Mouse (Mus musculus): ENCODE measurements around the gene Slc19a1. TPM values are rescaled to one million over a fixed set of nuclear protein-coding genes. Genes with fewer than 3 reads are reported as not detected.

The Slc19a1 gene
- total RNA-seq, 2 experiments from 2014 or later = 21.1 to 21.6 TPM

- Histone ChIP-seq H3K4me3 (no peak overlapping the region), H3K27ac (no peak overlapping the region)
- DNase-seq (ENCODE audit: low spot score in 2 of 2) = no peak
- TF ChIP-seq CTCF (conservative IDR thresholded peaks at IDR 0.05) = no peak
These were observed 16.6 kb downstream of the Slc19a1 start for GRCm38 (mm10) chr10:77048606-77049005.

GRCm38 (mm10) chr10:77056768-77057167 is 24.7 kb downstream of the Slc19a1 start:
- 0 out of 2 replicates have a peak overlapping the region, but pooled peaks have one; percentile 14 for H3K27ac ChIP-seq
- TF ChIP-seq CTCF (conservative IDR thresholded peaks at IDR 0.05) = no peak

GRCm38 (mm10) chr10:77061426-77061825 is 29.4 kb downstream of the Slc19a1 start:
- no peak overlapping the region for H3K4me3 ChIP-seq
- peak; percentile 20; the same call in 1 of the 2 replicates for TF ChIP-seq CTCF (conservative IDR thresholded peaks at IDR 0.05)
- H3K27ac ChIP-seq = no peak overlapping the region
- no peak for DNase-seq (ENCODE audit: low spot score in 2 of 2)

More at GRCm38 (mm10) chr10:77056768-77057167, 24.7 kb downstream of the Slc19a1 start:
- DNase-seq (ENCODE audit: low spot score in 2 of 2) = no peak
- no peak overlapping the region for H3K4me3 ChIP-seq

- DNase-seq (ENCODE audit: low spot score in 2 of 2) = no peak
- Histone ChIP-seq H3K4me3 (no peak overlapping the region), H3K27ac (peak overlapping the region; percentile 39; the same call in 1 of the 2 replicates)
- TF ChIP-seq CTCF (conservative IDR thresholded peaks at IDR 0.05) = no peak
These were observed 30.5 kb downstream of the Slc19a1 start for GRCm38 (mm10) chr10:77062393-77063010.

- TF ChIP-seq CTCF (conservative IDR thresholded peaks at IDR 0.05) = no peak
- H3K4me3 ChIP-seq = no peak overlapping the region
- H3K27ac ChIP-seq = no peak overlapping the region
- DNase-seq (ENCODE audit: low spot score in 2 of 2) = no peak
These were observed 32.2 kb downstream of the Slc19a1 start for GRCm38 (mm10) chr10:77064239-77064638.

GRCm38 (mm10) chr10:77064659-77065058 is 32.6 kb downstream of the Slc19a1 start:
- Histone ChIP-seq H3K4me3 (no peak overlapping the region), H3K27ac (no peak overlapping the region)
- DNase-seq (ENCODE audit: low spot score in 2 of 2) = no peak
- peak; percentile 48 for TF ChIP-seq CTCF (conservative IDR thresholded peaks at IDR 0.05)

GRCm38 (mm10) chr10:77068469-77068868 is 36.4 kb downstream of the Slc19a1 start:
- no peak for DNase-seq (ENCODE audit: low spot score in 2 of 2)
- TF ChIP-seq CTCF (conservative IDR thresholded peaks at IDR 0.05) = no peak
- H3K27ac ChIP-seq = no peak overlapping the region
- H3K4me3 ChIP-seq = no peak overlapping the region

- TF ChIP-seq CTCF (conservative IDR thresholded peaks at IDR 0.05) = peak; percentile 81
- Histone ChIP-seq H3K27ac (no peak overlapping the region), H3K4me3 (no peak overlapping the region)
- peak; percentile 39 to 58 for DNase-seq (ENCODE audit: low spot score in 2 of 2)
These were observed 38.0 kb downstream of the Slc19a1 start for GRCm38 (mm10) chr10:77070072-77070471.

GRCm38 (mm10) chr10:77074276-77074974 is 42.4 kb downstream of the Slc19a1 start:
- peak in 1 of 2 experiments; percentile 27 for DNase-seq (ENCODE audit: low spot score in 2 of 2)
- Histone ChIP-seq H3K27ac (no peak overlapping the region), H3K4me3 (no peak overlapping the region)
- TF ChIP-seq CTCF (conservative IDR thresholded peaks at IDR 0.05) = no peak

- Histone ChIP-seq H3K27ac (no peak overlapping the region), H3K4me3 (no peak overlapping the region)
- no peak for DNase-seq (ENCODE audit: low spot score in 2 of 2)
- no peak for TF ChIP-seq CTCF (conservative IDR thresholded peaks at IDR 0.05)
These were observed 46.4 kb downstream of the Slc19a1 start for GRCm38 (mm10) chr10:77078456-77078855.

- H3K27ac ChIP-seq = no peak overlapping the region
- TF ChIP-seq CTCF (conservative IDR thresholded peaks at IDR 0.05) = no peak
- no peak for DNase-seq (ENCODE audit: low spot score in 2 of 2)
- no peak overlapping the region for H3K4me3 ChIP-seq
These were observed 46.9 kb downstream of the Slc19a1 start for GRCm38 (mm10) chr10:77078961-77079360.

GRCm38 (mm10) chr10:77082453-77082852 is 50.4 kb downstream of the Slc19a1 start:
- peak; percentile 62 to 87 for DNase-seq (ENCODE audit: low spot score in 2 of 2)
- no peak overlapping the region for H3K27ac ChIP-seq
- TF ChIP-seq CTCF (conservative IDR thresholded peaks at IDR 0.05) = peak; percentile 94

GRCm38 (mm10) chr10:77082921-77083320 is 50.9 kb downstream of the Slc19a1 start:
- no peak for TF ChIP-seq CTCF (conservative IDR thresholded peaks at IDR 0.05)
- Histone ChIP-seq H3K27ac (no peak overlapping the region), H3K4me3 (no peak overlapping the region)
- DNase-seq (ENCODE audit: low spot score in 2 of 2) = no peak

More at GRCm38 (mm10) chr10:77082453-77082852, 50.4 kb downstream of the Slc19a1 start:
- no peak overlapping the region for H3K4me3 ChIP-seq

GRCm38 (mm10) chr10:77084568-77084967 is 52.5 kb downstream of the Slc19a1 start:
- no peak overlapping the region for H3K27ac ChIP-seq
- TF ChIP-seq CTCF (conservative IDR thresholded peaks at IDR 0.05) = no peak
- H3K4me3 ChIP-seq = no peak overlapping the region
- no peak for DNase-seq (ENCODE audit: low spot score in 2 of 2)

Measured in layer of hippocampus, adult 2 months (tissue).